Mouse (Mus musculus): ENCODE data around the gene Cphx1.
"Not testable (repeated sequence)": the region's sequence is repeated elsewhere in the genome, so short reads cannot be mapped to it uniquely, and the experiment has no call there.

Cphx1 gene

DNA sequence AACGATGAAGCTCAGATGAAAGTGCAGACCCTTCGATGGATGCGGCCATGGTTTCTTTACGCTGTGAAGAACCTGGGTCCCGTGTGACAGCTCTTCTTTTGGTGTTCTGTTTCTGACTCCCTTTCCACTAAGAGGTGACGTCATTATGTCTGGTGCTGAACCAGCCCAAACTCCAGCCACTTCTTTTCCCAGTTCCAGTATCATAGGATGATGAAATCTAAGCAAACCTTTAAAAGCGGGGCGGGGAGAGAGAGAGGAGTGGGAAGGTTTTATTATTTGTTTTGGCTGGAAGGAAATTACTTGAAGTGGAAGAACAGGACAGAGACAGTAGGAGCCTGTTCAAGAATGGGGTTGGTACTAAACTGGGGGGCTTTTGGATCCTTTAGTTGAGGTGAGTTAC is at the start of gene Cphx1:
Gene Cphx1, plus strand, starts transcription at position 301 of the 400 bp plus-strand sequence.
- DNase-seq (ENCODE audit: low spot score in 2 of 2), result not testable (repeated sequence)

GRCm38 (mm10) chr14:25894566-25894965 is 43.5 kb upstream of the Cphx1 start:
- not testable (repeated sequence) for DNase-seq (ENCODE audit: low spot score in 2 of 2)

DNA sequence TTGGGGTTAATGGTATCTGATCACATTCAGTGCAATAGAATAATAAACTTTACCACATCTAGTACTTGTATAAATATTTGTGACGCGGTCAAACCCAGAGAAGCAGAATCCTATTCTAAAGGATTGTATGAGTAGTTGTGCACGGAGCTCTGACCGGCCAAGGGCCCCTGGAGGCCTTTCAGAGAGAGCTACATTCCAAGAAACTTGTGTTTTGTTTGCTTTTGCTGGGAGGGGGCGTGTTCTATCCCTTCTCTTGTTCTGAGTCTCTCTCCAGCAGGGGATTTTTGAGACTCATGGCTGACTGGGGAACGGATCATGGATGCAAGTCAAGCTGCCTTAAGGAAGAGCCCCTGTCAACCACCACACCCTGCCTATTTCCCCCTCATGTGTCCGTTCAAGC is 42.4 kb upstream of the Cphx1 start:
- not testable (repeated sequence) for DNase-seq (ENCODE audit: low spot score in 2 of 2)

GRCm38 (mm10) chr14:25903000-25903399 is 35.1 kb upstream of the Cphx1 start, which contains the start of gene Plac9a:
Gene Plac9a, minus strand, starts transcription at chr14:25903100.
- DNase-seq (ENCODE audit: low spot score in 2 of 2), result not testable (repeated sequence)

- DNase-seq (ENCODE audit: low spot score in 2 of 2), result peak in 1 of 2 experiments; percentile 2
These were observed 32.9 kb upstream of the Cphx1 start for GRCm38 (mm10) chr14:25905243-25905642.

- not testable (repeated sequence) for DNase-seq (ENCODE audit: low spot score in 2 of 2)
These were observed 30.8 kb upstream of the Cphx1 start for GRCm38 (mm10) chr14:25907272-25907671.

DNA sequence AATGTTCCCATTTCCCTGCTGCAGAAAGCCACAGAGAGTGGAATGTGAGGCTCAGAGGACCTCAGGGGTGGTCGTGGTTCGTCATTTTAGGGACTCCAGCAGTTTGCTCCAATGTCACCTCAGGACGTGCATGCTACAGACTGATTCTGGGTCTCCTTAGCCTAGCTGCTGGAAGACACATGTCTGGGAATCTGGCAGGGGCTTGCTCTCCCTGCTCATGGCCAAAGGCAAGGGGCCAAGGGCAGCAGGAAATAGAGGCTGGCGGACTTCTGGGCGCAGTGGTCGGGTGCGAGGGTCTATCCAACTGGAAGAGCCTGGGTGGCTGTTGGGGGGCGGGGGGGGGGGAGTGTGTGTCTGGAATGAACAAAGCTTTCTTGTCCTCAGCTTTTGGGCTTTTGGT is 29.1 kb upstream of the Cphx1 start:
- DNase-seq (ENCODE audit: low spot score in 2 of 2), result not testable (repeated sequence)

DNA sequence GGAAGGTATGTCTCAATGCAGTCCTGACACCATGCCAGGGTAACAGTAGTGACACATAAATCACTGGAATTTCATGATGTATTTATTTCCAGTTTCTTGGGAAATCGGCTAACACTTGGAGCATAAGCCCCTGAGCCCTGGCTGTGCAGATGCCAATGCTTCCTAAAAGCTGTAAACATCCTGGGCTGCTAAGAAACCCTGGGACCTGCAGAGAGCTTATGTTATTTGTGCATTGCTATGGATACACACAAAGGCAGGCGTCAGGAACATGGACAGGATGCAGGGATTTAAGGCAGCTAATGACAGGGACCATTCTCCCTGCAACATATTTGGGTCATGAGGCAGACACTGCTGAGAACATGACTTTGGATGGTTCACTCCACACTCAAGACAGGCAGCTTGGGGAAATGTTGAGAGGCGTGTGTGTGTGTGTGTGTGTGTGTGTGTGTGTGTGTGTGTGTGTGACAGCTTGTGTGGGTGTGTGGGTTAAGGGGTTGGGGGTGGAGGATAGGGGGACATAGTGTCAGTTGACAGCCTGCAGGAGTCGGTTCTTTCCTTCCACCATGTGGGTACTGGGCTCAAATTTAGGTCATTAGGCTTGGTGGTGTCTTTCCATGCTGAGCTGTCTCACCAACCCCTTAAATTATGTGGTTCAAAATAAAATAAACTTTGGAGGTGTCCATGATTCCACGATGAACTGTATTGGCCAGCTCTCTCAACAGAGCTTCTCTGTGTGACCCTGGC is 19.5 kb upstream of the Cphx1 start:
- not testable (repeated sequence) for DNase-seq (ENCODE audit: low spot score in 2 of 2)

GRCm38 (mm10) chr14:25926814-25927561 is 11.1 kb upstream of the Cphx1 start:
- not testable (repeated sequence) for DNase-seq (ENCODE audit: low spot score in 2 of 2)

- not testable (repeated sequence) for DNase-seq (ENCODE audit: low spot score in 2 of 2)
These were observed 10.6 kb upstream of the Cphx1 start, which contains the start of gene Tmem254a for GRCm38 (mm10) chr14:25927562-25927881. Gene Tmem254a, minus strand, starts transcription at chr14:25927672.

GRCm38 (mm10) chr14:25936867-25937630 is 1.1 kb upstream of the Cphx1 start:
- not testable (repeated sequence) for DNase-seq (ENCODE audit: low spot score in 2 of 2)

DNA sequence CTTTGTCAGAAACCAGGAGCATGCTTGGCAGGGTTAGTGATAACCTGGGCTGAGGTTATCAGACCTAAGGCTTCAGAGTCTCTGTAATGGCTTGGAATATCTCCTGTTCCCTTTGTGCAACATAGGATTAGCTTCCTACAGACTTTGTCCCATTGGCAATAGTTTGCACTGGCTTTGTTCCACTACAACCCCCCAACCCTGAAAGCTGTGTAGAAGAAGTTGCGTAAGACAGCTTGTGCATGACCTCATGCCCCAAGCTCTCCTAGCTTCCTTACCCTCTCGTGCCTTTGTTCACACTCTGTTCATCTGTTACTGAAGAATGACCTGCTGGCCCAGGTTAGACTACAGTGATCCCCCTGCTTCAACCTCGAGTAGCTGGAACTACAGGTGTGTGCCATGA is 19.8 kb downstream of the Cphx1 start:
- not testable (repeated sequence) for DNase-seq (ENCODE audit: low spot score in 2 of 2)

GRCm38 (mm10) chr14:25978371-25979241 is 40.5 kb downstream of the Cphx1 start, which contains the start of gene Duxbl1:
Gene Duxbl1, plus strand, starts transcription at chr14:25978577.
- not testable (repeated sequence) for DNase-seq (ENCODE audit: low spot score in 2 of 2)

- not testable (repeated sequence) for DNase-seq (ENCODE audit: low spot score in 2 of 2)
These were observed 41.3 kb downstream of the Cphx1 start for GRCm38 (mm10) chr14:25979242-25979941.

DNA sequence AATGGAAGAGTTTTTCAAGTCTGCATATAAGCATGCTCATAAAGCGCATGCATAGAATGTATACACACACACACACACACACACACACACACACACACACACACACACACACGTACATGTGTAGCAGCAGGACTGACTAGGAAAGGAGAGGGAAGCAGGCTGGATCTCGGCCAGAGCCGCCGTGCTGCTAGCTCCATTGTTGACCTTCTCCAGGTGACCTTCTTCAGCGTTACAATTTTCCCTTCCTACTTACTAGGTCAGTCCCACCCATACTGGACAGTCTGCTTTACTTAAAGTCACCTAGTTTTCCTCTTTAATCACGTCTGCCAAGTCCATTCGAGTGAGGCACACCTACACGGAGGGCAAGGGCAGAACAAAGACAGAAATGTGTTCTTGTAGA is 43.8 kb downstream of the Cphx1 start:
- DNase-seq (ENCODE audit: low spot score in 2 of 2), result not testable (repeated sequence)
